Mouse (Mus musculus) limb, embryonic 15.5 days (tissue): Measurements from ENCODE around the gene Raet1e. TPM values are rescaled to one million over a fixed set of nuclear protein-coding genes. Genes with fewer than 3 reads are reported as not detected.
"Not testable (repeated sequence)": the region's sequence is repeated elsewhere in the genome, so short reads cannot be mapped to it uniquely, and the experiment has no call there.

Source experiments
- ATAC-seq: fragments of 200-750 bp; cut with Nextera tagmentation; 2 replicates; pipeline ENCODE4 v1.8.0; 2017; ENCODE audit warnings: low read depth, moderate TSS enrichment; ENCODE audit not compliant: insufficient number of reproducible peaks, low FRiP score, low TSS enrichment
- H3K27ac ChIP-seq: fragments of 300-500 bp; sonication (generic); 2 replicates; pipeline ENCODE4 v1.5.1; 2015; ENCODE audit warnings: moderate library complexity, mild to moderate bottlenecking, inconsistent platforms
- H3K27me3 ChIP-seq: fragments of 300-500 bp; sonication (generic); 2 replicates; pipeline ENCODE4 v1.6.1; 2015; ENCODE audit warnings: inconsistent platforms
- H3K36me3 ChIP-seq: fragments of 300-500 bp; sonication (generic); 2 replicates; pipeline ENCODE4 v1.6.1; 2015; ENCODE audit warnings: inconsistent platforms
- H3K4me1 ChIP-seq: fragments of 300-500 bp; sonication (generic); 2 replicates; pipeline ENCODE4 v1.6.1; 2015; ENCODE audit warnings: inconsistent platforms
- H3K4me2 ChIP-seq: fragments of 300-500 bp; sonication (generic); 2 replicates; pipeline ENCODE4 v1.6.1; 2015; ENCODE audit warnings: mild to moderate bottlenecking, inconsistent platforms
- H3K4me3 ChIP-seq: fragments of 300-500 bp; sonication (generic); 2 replicates; pipeline ENCODE4 v1.5.1; 2015; ENCODE audit warnings: mild to moderate bottlenecking, inconsistent platforms
- H3K9ac ChIP-seq: fragments of 300-500 bp; sonication (generic); 2 replicates; pipeline ENCODE4 v1.6.1; 2015; ENCODE audit warnings: inconsistent platforms
- H3K9me3 ChIP-seq: fragments of 300-500 bp; sonication (generic); 2 replicates; pipeline ENCODE4 v1.6.1; 2016; ENCODE audit warnings: inconsistent platforms
- WGBS: fragments of 180-500 bp; shearing (Covaris S2); methylation state at CpG from one replicate; pipeline ENCODE4 v1.1.7; 2015; 5-methylcytosine and 5-hydroxymethylcytosine counted together
- polyA plus RNA-seq: library from polyadenylated mRNA; unstranded; fragments of >200 nt; fragmentation: Nextera tagmentation; extraction: Ambion mirVana; gene quantifications from 2 replicates; pipeline ENCODE4 v1.2.1, GENCODE M21; 2015

Gene Raet1e
- 6.8 and 7.1 TPM in 2 replicates for polyA plus RNA-seq

GRCm38 (mm10) chr10:22158310-22158999 is at the start of gene Raet1e, which contains the start of gene H60b:
Gene Raet1e, plus strand, starts transcription at chr10:22158569.
Gene H60b, plus strand, starts transcription at chr10:22158586.
- ATAC-seq, result peak; percentile 52; the same call in 1 of the 2 replicates
- peak within 1 kb of the TSS; percentile 41 for H3K4me3 ChIP-seq
- H3K9me3 ChIP-seq, H3K9ac ChIP-seq, H3K27ac ChIP-seq, H3K36me3 ChIP-seq: not testable (repeated sequence)
- H3K4me2 ChIP-seq, result peak within 1 kb of the TSS; percentile 65
- peaks cover 20% of the 10 kb centered on the region for H3K4me1 ChIP-seq
- 1% methylated on average over 48 of the region's 48 CpGs for WGBS
- H3K27me3 ChIP-seq, result peaks cover 70% of the 10 kb centered on the region

GRCm38 (mm10) chr10:22140665-22141280 is 17.6 kb upstream of the Raet1e start:
- H3K9me3 ChIP-seq, result no peaks in the 10 kb centered on the region
- WGBS, result 1% methylated on average over 19 of the region's 19 CpGs

GRCm38 (mm10) chr10:22142194-22142593 is 16.2 kb upstream of the Raet1e start:
- H3K9ac ChIP-seq, ATAC-seq, H3K4me1 ChIP-seq, H3K4me2 ChIP-seq, H3K27ac ChIP-seq, H3K36me3 ChIP-seq, H3K27me3 ChIP-seq, H3K9me3 ChIP-seq, H3K4me3 ChIP-seq: not testable (repeated sequence)
- WGBS, result 87% methylated on average over 1 of the region's 1 CpGs

More at GRCm38 (mm10) chr10:22140665-22141280, 17.6 kb upstream of the Raet1e start:
- no peaks in the 10 kb centered on the region for H3K4me1 ChIP-seq
- H3K9ac ChIP-seq, result peak overlapping the region; percentile 26; the same call in 1 of the 2 replicates
- H3K4me3 ChIP-seq, result peak overlapping the region; percentile 45
- no peaks in the 10 kb centered on the region for H3K36me3 ChIP-seq
- no peak for ATAC-seq
- H3K4me2 ChIP-seq, result peak overlapping the region; percentile 79
- no peak overlapping the region for H3K27ac ChIP-seq
- no peaks in the 10 kb centered on the region for H3K27me3 ChIP-seq

GRCm38 (mm10) chr10:22142926-22143325 is 15.4 kb upstream of the Raet1e start:
- no peak for ATAC-seq
- 68% methylated on average over 5 of the region's 5 CpGs for WGBS
- H3K4me2 ChIP-seq, result no peak overlapping the region

GRCm38 (mm10) chr10:22148441-22149072 is 9.8 kb upstream of the Raet1e start:
- Histone ChIP-seq H3K9me3 (no peaks in the 10 kb centered on the region), H3K4me1 (peaks cover 26% of the 10 kb centered on the region), H3K27ac (peak overlapping the region; percentile 63; the same call in 1 of the 2 replicates), H3K27me3 (peaks cover 32% of the 10 kb centered on the region), H3K9ac (peak overlapping the region; percentile 60), H3K4me2 (peak overlapping the region; percentile 88), H3K4me3 (peak overlapping the region; percentile 71), H3K36me3 (no peaks in the 10 kb centered on the region)
- peak; percentile 89 for ATAC-seq
- WGBS, result under 1% methylated on average over 46 of the region's 50 CpGs

More at GRCm38 (mm10) chr10:22142926-22143325, 15.4 kb upstream of the Raet1e start:
- no peak overlapping the region for H3K9ac ChIP-seq
- no peaks in the 10 kb centered on the region for H3K9me3 ChIP-seq
- no peak overlapping the region for H3K27ac ChIP-seq
- H3K36me3 ChIP-seq, result no peaks in the 10 kb centered on the region
- H3K4me1 ChIP-seq, result no peaks in the 10 kb centered on the region
- H3K27me3 ChIP-seq, result no peaks in the 10 kb centered on the region
- no peak overlapping the region for H3K4me3 ChIP-seq

GRCm38 (mm10) chr10:22149073-22149690 is 9.2 kb upstream of the Raet1e start, which contains the start of gene E030030I06Rik:
Gene E030030I06Rik, minus strand, starts transcription at chr10:22149270.
- Histone ChIP-seq H3K27ac (peak within 1 kb of the TSS; percentile 63; the same call in 1 of the 2 replicates), H3K9ac (peak within 1 kb of the TSS; percentile 60), H3K27me3 (peaks cover 36% of the 10 kb centered on the region), H3K4me3 (peak within 1 kb of the TSS; percentile 71), H3K4me1 (peaks cover 28% of the 10 kb centered on the region), H3K4me2 (peak within 1 kb of the TSS; percentile 88), H3K36me3 (no peaks in the 10 kb centered on the region), H3K9me3 (no peaks in the 10 kb centered on the region)
- WGBS, result under 1% methylated on average over 37 of the region's 37 CpGs
- no peak for ATAC-seq

- H3K9ac ChIP-seq, result peak overlapping the region; percentile 60; the same call in 1 of the 2 replicates
These were observed 8.5 kb upstream of the Raet1e start for GRCm38 (mm10) chr10:22149691-22150465.

GRCm38 (mm10) chr10:22150593-22150992 is 7.8 kb upstream of the Raet1e start:
- no peaks in the 10 kb centered on the region for H3K9me3 ChIP-seq
- peaks cover 46% of the 10 kb centered on the region for H3K27me3 ChIP-seq
- H3K4me2 ChIP-seq, result peak overlapping the region; percentile 88
- no peak overlapping the region for H3K9ac ChIP-seq
- H3K36me3 ChIP-seq, result no peaks in the 10 kb centered on the region
- 0% methylated on average over 27 of the region's 27 CpGs for WGBS
- ATAC-seq, result no peak
- H3K4me3 ChIP-seq, result peak overlapping the region; percentile 71
- H3K27ac ChIP-seq, result no peak overlapping the region
- H3K4me1 ChIP-seq, result peaks cover 31% of the 10 kb centered on the region

More at GRCm38 (mm10) chr10:22149691-22150465, 8.5 kb upstream of the Raet1e start:
- H3K4me2 ChIP-seq, result peak overlapping the region; percentile 88
- under 1% methylated on average over 50 of the region's 50 CpGs for WGBS
- H3K4me3 ChIP-seq, result peak overlapping the region; percentile 71
- ATAC-seq, result no peak
- no peaks in the 10 kb centered on the region for H3K36me3 ChIP-seq
- no peaks in the 10 kb centered on the region for H3K9me3 ChIP-seq
- peaks cover 38% of the 10 kb centered on the region for H3K27me3 ChIP-seq
- peaks cover 31% of the 10 kb centered on the region for H3K4me1 ChIP-seq
- H3K27ac ChIP-seq, result no peak overlapping the region

- ATAC-seq, H3K36me3 ChIP-seq, H3K9me3 ChIP-seq, H3K27ac ChIP-seq, H3K9ac ChIP-seq: not testable (repeated sequence)
- Histone ChIP-seq H3K27me3 (peaks cover 52% of the 10 kb centered on the region), H3K4me2 (peak overlapping the region; percentile 88), H3K4me3 (peak overlapping the region; percentile 71), H3K4me1 (peaks cover 31% of the 10 kb centered on the region)
- 1% methylated on average over 55 of the region's 55 CpGs for WGBS
These were observed 7.1 kb upstream of the Raet1e start for GRCm38 (mm10) chr10:22151056-22151862.

GRCm38 (mm10) chr10:22151863-22152640 is 6.3 kb upstream of the Raet1e start:
- H3K4me2 ChIP-seq, H3K9ac ChIP-seq, ATAC-seq, H3K9me3 ChIP-seq, H3K36me3 ChIP-seq, H3K4me3 ChIP-seq, H3K27ac ChIP-seq: not testable (repeated sequence)
- Histone ChIP-seq H3K27me3 (peaks cover 60% of the 10 kb centered on the region), H3K4me1 (peaks cover 31% of the 10 kb centered on the region)
- WGBS, result 4% methylated on average over 11 of the region's 11 CpGs
